Mouse (Mus musculus): ENCODE data around the gene Tppp3. TPM values are rescaled to one million over a fixed set of nuclear protein-coding genes. Genes with fewer than 3 reads are reported as not detected.

Tppp3 gene
- polyA plus RNA-seq, 1 experiment from 2014 or later, result 28.4 TPM

DNA sequence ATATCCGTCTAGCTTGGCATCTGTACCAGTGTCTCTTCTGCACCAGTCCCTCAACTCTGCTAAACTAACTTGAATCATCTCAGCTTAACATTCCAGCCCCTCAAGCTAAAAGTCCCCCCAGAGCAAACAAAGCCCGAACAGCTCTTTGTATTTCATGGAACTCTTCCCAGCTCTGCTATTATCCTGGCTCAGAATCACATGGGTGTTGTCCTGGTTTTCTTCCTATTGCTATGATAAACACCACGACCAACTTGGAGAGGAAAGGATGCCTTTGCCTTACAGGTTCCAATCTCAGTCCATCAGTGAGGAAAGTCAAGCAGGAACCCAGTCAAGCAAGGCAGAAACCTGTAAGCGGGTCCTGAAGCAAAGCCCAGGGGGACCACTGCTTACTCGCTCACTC is 37.8 kb downstream of the Tppp3 start:
- no peaks in the 10 kb centered on the region for H3K9me3 ChIP-seq
- WGBS, result 54% methylated on average over 5 of the region's 5 CpGs
- H3K4me3 ChIP-seq, result no peak overlapping the region
- H3K27ac ChIP-seq, result no peak overlapping the region
- H3K4me1 ChIP-seq, result peaks cover 4% of the 10 kb centered on the region; the same call in 1 of the 2 replicates
- no peaks in the 10 kb centered on the region for H3K36me3 ChIP-seq
- peaks cover 3% of the 10 kb centered on the region; the same call in 1 of the 2 replicates for H3K27me3 ChIP-seq (ENCODE audit: insufficient read depth, poor library complexity, severe bottlenecking)
- no peak for DNase-seq (ENCODE audit: low spot score)

- H3K4me1 ChIP-seq, result peaks cover 4% of the 10 kb centered on the region; the same call in 1 of the 2 replicates
- H3K36me3 ChIP-seq, result no peaks in the 10 kb centered on the region
- no peaks in the 10 kb centered on the region for H3K9me3 ChIP-seq
- peaks cover 3% of the 10 kb centered on the region; the same call in 1 of the 2 replicates for H3K27me3 ChIP-seq (ENCODE audit: insufficient read depth, poor library complexity, severe bottlenecking)
- H3K4me3 ChIP-seq, result no peak overlapping the region
- no peak overlapping the region for H3K27ac ChIP-seq
- WGBS, result 66% methylated on average over 6 of the region's 6 CpGs
- no peak for DNase-seq (ENCODE audit: low spot score)
Measured at GRCm38 (mm10) chr8:105433021-105433420, 38.3 kb downstream of the Tppp3 start.

GRCm38 (mm10) chr8:105431743-105432515 is 39.4 kb downstream of the Tppp3 start:
- no peak overlapping the region for H3K27ac ChIP-seq
- DNase-seq (ENCODE audit: low spot score), result no peak
- H3K27me3 ChIP-seq (ENCODE audit: insufficient read depth, poor library complexity, severe bottlenecking), result peaks cover 3% of the 10 kb centered on the region; the same call in 1 of the 2 replicates
- no peaks in the 10 kb centered on the region for H3K36me3 ChIP-seq
- WGBS, result 63% methylated on average over 7 of the region's 7 CpGs
- no peaks in the 10 kb centered on the region for H3K9me3 ChIP-seq
- no peaks in the 10 kb centered on the region for H3K4me1 ChIP-seq
- no peak overlapping the region for H3K4me3 ChIP-seq

- H3K4me1 ChIP-seq, result no peaks in the 10 kb centered on the region
- no peak for DNase-seq (ENCODE audit: low spot score)
- no peaks in the 10 kb centered on the region for H3K36me3 ChIP-seq
- no peaks in the 10 kb centered on the region; the same call in 1 of the 2 replicates for H3K27me3 ChIP-seq (ENCODE audit: insufficient read depth, poor library complexity, severe bottlenecking)
- no peak overlapping the region for H3K27ac ChIP-seq
- H3K9me3 ChIP-seq, result no peaks in the 10 kb centered on the region
- no peak overlapping the region for H3K4me3 ChIP-seq
- 56% methylated on average over 6 of the region's 6 CpGs for WGBS
Measured at GRCm38 (mm10) chr8:105426878-105427277, 44.4 kb downstream of the Tppp3 start.

- H3K4me3 ChIP-seq, result no peak overlapping the region
- no peak for DNase-seq (ENCODE audit: low spot score)
- H3K27ac ChIP-seq, result no peak overlapping the region
- H3K36me3 ChIP-seq, result no peaks in the 10 kb centered on the region
- no peaks in the 10 kb centered on the region for H3K4me1 ChIP-seq
- H3K9me3 ChIP-seq, result no peaks in the 10 kb centered on the region
- WGBS, result 68% methylated on average over 1 of the region's 1 CpGs
- H3K27me3 ChIP-seq (ENCODE audit: insufficient read depth, poor library complexity, severe bottlenecking), result no peaks in the 10 kb centered on the region; the same call in 1 of the 2 replicates
Measured at GRCm38 (mm10) chr8:105422006-105422405, 49.3 kb downstream of the Tppp3 start.

DNA sequence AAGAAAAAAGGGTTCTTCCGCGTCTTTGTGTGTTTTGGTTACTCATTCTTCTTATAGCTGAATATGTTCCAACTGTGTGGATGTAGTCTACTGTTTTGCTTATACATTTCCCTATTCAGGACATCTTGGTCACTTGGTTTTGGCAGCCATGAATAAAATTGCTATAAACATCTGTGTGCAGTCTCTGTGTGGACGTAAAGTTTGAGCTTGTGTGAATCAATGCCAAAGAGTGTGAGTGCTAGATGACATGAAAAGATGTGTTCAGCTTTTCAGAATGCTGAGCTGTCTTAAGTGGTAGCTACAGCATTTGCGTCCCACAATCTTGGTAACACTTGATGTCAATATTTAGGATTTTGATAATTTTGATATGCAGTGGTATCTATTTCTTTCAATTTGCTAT is 51.5 kb downstream of the Tppp3 start:
- Histone ChIP-seq H3K4me1 (no peaks in the 10 kb centered on the region), H3K27me3 (ENCODE audit: insufficient read depth, poor library complexity, severe bottlenecking) (peaks cover 7% of the 10 kb centered on the region; the same call in 1 of the 2 replicates), H3K27ac (no peak overlapping the region), H3K36me3 (no peaks in the 10 kb centered on the region), H3K9me3 (no peaks in the 10 kb centered on the region), H3K4me3 (no peak overlapping the region)
- DNase-seq (ENCODE audit: low spot score), result no peak
- WGBS, result 86% methylated on average over 4 of the region's 4 CpGs

DNA sequence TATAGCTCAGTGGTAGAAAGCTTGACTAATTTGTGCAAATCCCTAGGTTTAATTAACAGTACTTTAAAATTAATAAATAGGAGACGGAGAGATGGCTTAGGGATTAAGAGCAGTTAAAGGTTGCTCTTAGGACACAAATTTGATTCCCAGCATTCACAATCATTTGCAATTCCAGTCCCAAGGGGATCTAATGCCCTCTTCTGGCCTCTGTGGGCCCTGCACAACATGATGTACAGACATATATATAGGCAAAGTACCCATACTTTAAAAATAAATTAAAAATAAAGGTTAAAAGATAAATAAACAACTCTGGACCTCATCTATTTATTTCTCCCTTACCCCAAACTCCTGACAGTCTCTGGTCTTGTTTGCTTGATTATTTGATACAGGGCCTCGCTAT is 52.3 kb downstream of the Tppp3 start:
- Histone ChIP-seq H3K27ac (no peak overlapping the region), H3K4me3 (no peak overlapping the region), H3K27me3 (ENCODE audit: insufficient read depth, poor library complexity, severe bottlenecking) (peaks cover 15% of the 10 kb centered on the region), H3K9me3 (no peaks in the 10 kb centered on the region), H3K36me3 (no peaks in the 10 kb centered on the region), H3K4me1 (no peaks in the 10 kb centered on the region)
- WGBS, result 66% methylated on average over 2 of the region's 2 CpGs
- DNase-seq (ENCODE audit: low spot score), result no peak

Other genes with a start within 250 kb of the Tppp3 start
- 19.3 and 20.7 TPM in 2 replicates for gene D230025D16Rik, start 246.4 kb downstream of the Tppp3 start, polyA plus RNA-seq (2016; fragmentation: Nextera tagmentation; extraction: Ambion mirVana)
- gene B3gnt9, start 216.4 kb downstream of the Tppp3 start, polyA plus RNA-seq (2016; fragmentation: Nextera tagmentation; extraction: Ambion mirVana), result 7.6 and 8.1 TPM in 2 replicates
- 19.0 and 19.4 TPM in 2 replicates for gene Tradd, start 206.9 kb downstream of the Tppp3 start, polyA plus RNA-seq (2016; fragmentation: Nextera tagmentation; extraction: Ambion mirVana)
- gene Fbxl8, start 206.9 kb downstream of the Tppp3 start, polyA plus RNA-seq (2016; fragmentation: Nextera tagmentation; extraction: Ambion mirVana), result 2.0 and 2.4 TPM in 2 replicates
- gene Hsf4, start 201.7 kb downstream of the Tppp3 start, polyA plus RNA-seq (2016; fragmentation: Nextera tagmentation; extraction: Ambion mirVana), result 0.16 TPM in 1 of 2 replicates, not detected in the other
- gene Nol3, start 195.4 kb downstream of the Tppp3 start, polyA plus RNA-seq (2016; fragmentation: Nextera tagmentation; extraction: Ambion mirVana), result 1.2 and 1.3 TPM in 2 replicates
- 7.4 and 8.6 TPM in 2 replicates for gene 4931428F04Rik, start 181.7 kb downstream of the Tppp3 start, polyA plus RNA-seq (2016; fragmentation: Nextera tagmentation; extraction: Ambion mirVana)
- 16.7 and 18.9 TPM in 2 replicates for gene Exoc3l, start 175.4 kb downstream of the Tppp3 start, polyA plus RNA-seq (2016; fragmentation: Nextera tagmentation; extraction: Ambion mirVana)
- gene E2f4, start 173.9 kb downstream of the Tppp3 start, polyA plus RNA-seq (2016; fragmentation: Nextera tagmentation; extraction: Ambion mirVana), result 91.4 and 114 TPM in 2 replicates
- gene Elmo3, start 165.9 kb downstream of the Tppp3 start, polyA plus RNA-seq (2016; fragmentation: Nextera tagmentation; extraction: Ambion mirVana), result 3.9 and 4.4 TPM in 2 replicates
- gene Lrrc29, start 145.2 kb downstream of the Tppp3 start, polyA plus RNA-seq (2016; fragmentation: Nextera tagmentation; extraction: Ambion mirVana), result 1.5 and 1.9 TPM in 2 replicates
- 99.6 and 101 TPM in 2 replicates for gene Tmem208, start 145.2 kb downstream of the Tppp3 start, polyA plus RNA-seq (2016; fragmentation: Nextera tagmentation; extraction: Ambion mirVana)
- gene Fhod1, start 123.6 kb downstream of the Tppp3 start, polyA plus RNA-seq (2016; fragmentation: Nextera tagmentation; extraction: Ambion mirVana), result 2.1 and 3.0 TPM in 2 replicates
- gene Slc9a5, start 122.7 kb downstream of the Tppp3 start, polyA plus RNA-seq (2016; fragmentation: Nextera tagmentation; extraction: Ambion mirVana), result 1.8 and 2.4 TPM in 2 replicates
- gene Plekhg4, start 98.3 kb downstream of the Tppp3 start, polyA plus RNA-seq (2016; fragmentation: Nextera tagmentation; extraction: Ambion mirVana), result 0.12 and 0.44 TPM in 2 replicates
- not detected in 2 replicates for gene Kctd19, start 58.0 kb downstream of the Tppp3 start, polyA plus RNA-seq (2016; fragmentation: Nextera tagmentation; extraction: Ambion mirVana)
- 0.09 TPM in 1 of 2 replicates, not detected in the other for gene Lrrc36, start 58.0 kb downstream of the Tppp3 start, polyA plus RNA-seq (2016; fragmentation: Nextera tagmentation; extraction: Ambion mirVana)
- 16.1 and 21.6 TPM in 2 replicates for gene Zdhhc1, start 25.4 kb upstream of the Tppp3 start, polyA plus RNA-seq (2016; fragmentation: Nextera tagmentation; extraction: Ambion mirVana)
- 14.8 and 37.5 TPM in 2 replicates for gene Hsd11b2, start 47.2 kb upstream of the Tppp3 start, polyA plus RNA-seq (2016; fragmentation: Nextera tagmentation; extraction: Ambion mirVana)
- 69.7 and 70.6 TPM in 2 replicates for gene Atp6v0d1, start 94.5 kb upstream of the Tppp3 start, polyA plus RNA-seq (2016; fragmentation: Nextera tagmentation; extraction: Ambion mirVana)
- 34.8 and 37.3 TPM in 2 replicates for gene Ripor1, start 133.7 kb upstream of the Tppp3 start, polyA plus RNA-seq (2016; fragmentation: Nextera tagmentation; extraction: Ambion mirVana)
- 70.3 and 103 TPM in 2 replicates for gene Ctcf, start 165.0 kb upstream of the Tppp3 start, polyA plus RNA-seq (2016; fragmentation: Nextera tagmentation; extraction: Ambion mirVana)
- 0.31 and 0.35 TPM in 2 replicates for gene Agrp, start 165.9 kb upstream of the Tppp3 start, polyA plus RNA-seq (2016; fragmentation: Nextera tagmentation; extraction: Ambion mirVana)
- gene Carmil2, start 214.7 kb upstream of the Tppp3 start, polyA plus RNA-seq (2016; fragmentation: Nextera tagmentation; extraction: Ambion mirVana), result 0.31 and 0.63 TPM in 2 replicates
- gene Acd, start 229.6 kb upstream of the Tppp3 start, polyA plus RNA-seq (2016; fragmentation: Nextera tagmentation; extraction: Ambion mirVana), result 46.6 and 52.9 TPM in 2 replicates
- gene Pard6a, start 229.6 kb upstream of the Tppp3 start, polyA plus RNA-seq (2016; fragmentation: Nextera tagmentation; extraction: Ambion mirVana), result 12.8 and 14.1 TPM in 2 replicates
- gene 4933405L10Rik, start 236.1 kb upstream of the Tppp3 start, polyA plus RNA-seq (2016; fragmentation: Nextera tagmentation; extraction: Ambion mirVana), result not detected in 2 replicates
- gene Enkd1, start 236.7 kb upstream of the Tppp3 start, polyA plus RNA-seq (2016; fragmentation: Nextera tagmentation; extraction: Ambion mirVana), result 18.7 and 28.8 TPM in 2 replicates

Measured in heart, embryonic 10.5 days (tissue).